Comparison of ENCODE assay signal across 8 mouse cellular contexts in the genomic region with DNA sequence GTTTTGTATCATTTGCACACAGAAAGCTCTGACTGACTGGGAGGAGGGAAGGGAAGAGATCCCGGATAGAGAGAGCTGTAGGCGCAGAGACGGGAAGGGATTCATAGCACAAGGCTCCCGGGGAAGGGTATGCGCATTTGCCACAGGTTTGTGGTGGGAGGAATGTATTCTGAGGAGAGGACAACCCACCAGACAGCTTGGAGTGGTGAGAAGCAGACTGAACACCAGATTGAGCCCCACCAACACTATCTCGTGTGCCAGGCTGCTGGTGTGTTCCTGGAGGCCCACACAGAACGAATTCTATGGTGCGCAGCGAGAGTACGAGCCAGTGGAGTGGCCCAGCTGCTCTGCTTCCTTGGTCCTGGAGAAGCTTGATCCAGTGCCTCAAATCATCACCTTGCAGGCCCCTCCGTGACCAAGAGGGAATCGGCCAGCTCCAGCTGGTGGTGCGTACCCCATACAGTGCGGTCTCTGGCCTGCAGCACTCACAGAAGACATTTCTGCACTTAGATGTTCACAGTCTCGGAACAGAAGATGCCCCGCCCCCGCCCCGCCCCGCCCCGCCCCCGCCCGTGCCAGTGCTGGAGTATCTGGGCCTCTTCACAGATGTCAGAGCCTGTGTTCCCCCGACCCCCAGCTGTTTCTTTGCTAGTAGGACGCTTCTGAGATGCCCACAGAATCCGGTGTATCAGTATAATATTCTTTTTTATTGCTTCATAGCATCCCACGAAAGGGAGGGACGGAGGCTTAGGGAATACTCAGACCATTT.
DNase-seq lines count a peak whose midpoint lies in the region; ATAC-seq and TF ChIP-seq lines count a peak whose summit lies in the region.

No protein-coding gene starts in this region.

- TF ChIP-seq POLR2A in limb, embryonic 14.5 days (IDR thresholded peaks at IDR 0.05; ENCODE audit: borderline replicate concordance, extremely low read depth, insufficient read depth, insufficient read length), result no peak

- H3K4me2 ChIP-seq in limb, embryonic 14.5 days (replicated peaks; ENCODE audit: low read depth, low read length, severe bottlenecking), result peak overlapping the region; percentile 26; the same call in 1 of the 2 replicates

- H3K4me3 ChIP-seq in heart, embryonic 10.5 days, result peak overlapping the region; percentile 41
- no peak overlapping the region; a peak in 1 of 4 replicates for H3K4me3 ChIP-seq in ES-E14 (ENCODE audit: insufficient read depth in 1 of 2, low read depth in 1 of 2, low read length in 2 of 2, poor library complexity in 1 of 2, severe bottlenecking in 1 of 2)
- no peak overlapping the region for H3K4me3 ChIP-seq in limb, embryonic 14.5 days (replicated peaks; ENCODE audit: low read length)

- no peaks in the 10 kb centered on the region for H3K9me3 ChIP-seq in heart, embryonic 10.5 days
- no peaks in the 10 kb centered on the region for H3K9me3 ChIP-seq in ES-E14 (ENCODE audit: control insufficient read depth, insufficient read depth, low read depth, low read length)
- H3K9me3 ChIP-seq in limb, embryonic 14.5 days (ENCODE audit: control insufficient read depth, low read length), result no peaks in the 10 kb centered on the region

- DNase-seq in heart, embryonic 10.5 days (ENCODE audit: low spot score), result no peak
- no peak for DNase-seq in heart, adult 11 months
- no peak for DNase-seq in ES-E14 (ENCODE audit: low read depth, low spot score)
- peak; percentile 49 to 65 for DNase-seq in frontal cortex, postnatal 25 days (ENCODE audit: low spot score in 2 of 2)
- no peak for DNase-seq in limb, embryonic 14.5 days (ENCODE audit: low spot score)
- DNase-seq in adrenal gland, postnatal 10 days, result no peak
- no peak for DNase-seq in cerebellum, adult 9-10 months
- no peak for DNase-seq in urinary bladder, adult 18-20 months (ENCODE audit: low spot score in 2 of 2)

- H3K9ac ChIP-seq in ES-E14 (ENCODE audit: insufficient read depth, low read depth, low read length, poor library complexity, severe bottlenecking), result peak overlapping the region; percentile 14; the same call in 1 of the 2 replicates
- no peak overlapping the region for H3K9ac ChIP-seq in limb, embryonic 14.5 days (ENCODE audit: low read depth, low read length, severe bottlenecking)

- no peaks in the 10 kb centered on the region for H3K27me3 ChIP-seq in heart, embryonic 10.5 days (ENCODE audit: insufficient read depth, poor library complexity, severe bottlenecking)
- no peaks in the 10 kb centered on the region for H3K27me3 ChIP-seq in limb, embryonic 14.5 days (ENCODE audit: control insufficient read depth, insufficient read depth, low read length)

- WGBS in heart, embryonic 10.5 days, result 32% methylated on average over 27 of the region's 27 CpGs
- 31% methylated on average over 25 of the region's 27 CpGs for WGBS in limb, embryonic 14.5 days

- peaks cover 49% of the 10 kb centered on the region for H3K4me1 ChIP-seq in heart, embryonic 10.5 days
- H3K4me1 ChIP-seq in ES-E14 (ENCODE audit: control insufficient read depth in 2 of 2, insufficient read depth in 2 of 2, low read length in 2 of 2, poor library complexity in 1 of 2), result peaks cover 4 to 16% of the 10 kb centered on the region in 2 experiments; a peak in 1 of 4 replicates
- peaks cover 38% of the 10 kb centered on the region for H3K4me1 ChIP-seq in limb, embryonic 14.5 days (ENCODE audit: control insufficient read depth, insufficient read depth, low read length)

- peak overlapping the region; percentile 63 for H3K27ac ChIP-seq in heart, embryonic 10.5 days
- H3K27ac ChIP-seq in ES-E14 (ENCODE audit: insufficient read depth, low read depth, low read length, poor library complexity, severe bottlenecking), result no peak overlapping the region
- H3K27ac ChIP-seq in limb, embryonic 14.5 days (replicated peaks; ENCODE audit: low read depth, low read length), result peak overlapping the region; percentile 21; the same call in 1 of the 2 replicates

- ATAC-seq in limb, embryonic 14.5 days (ENCODE audit: low FRiP score, low read depth), result no peak

- in situ Hi-C loops in ES-E14 (cut with MboI; ENCODE audit: low sequenced_read_pairs in 2 of 2, unreplicated experiment in 2 of 2), result no loop called here

- H3K36me3 ChIP-seq in heart, embryonic 10.5 days, result 0 out of 2 replicates have a peak, but pooled peaks cover 5% of the 10 kb centered on the region
- H3K36me3 ChIP-seq in ES-E14 (ENCODE audit: control insufficient read depth, insufficient read depth, low read length, poor library complexity, severe bottlenecking), result no peaks in the 10 kb centered on the region
- no peaks in the 10 kb centered on the region for H3K36me3 ChIP-seq in limb, embryonic 14.5 days (ENCODE audit: control insufficient read depth, insufficient read depth, low read length)

TF ChIP-seq in ES-E14, 5 proteins besides CTCF, POLR2A, EP300 and RAD21:
- TF ChIP-seq MAFK (IDR thresholded peaks at IDR 0.05; ENCODE audit: insufficient read depth, low read depth, low read length) (no peak), HCFC1 (IDR thresholded peaks at IDR 0.05; ENCODE audit: borderline replicate concordance, insufficient read depth, low read length) (no peak), CHD2 (IDR thresholded peaks at IDR 0.05; ENCODE audit: low read depth, low read length) (no peak)

Comparison
In these comparisons a context has a peak if more than half of its experiments do, and no peak if none do; other contexts are left out.
1. DNase-seq: peak in frontal cortex, postnatal 25 days (2 of 2); none in heart, embryonic 10.5 days (single experiment), heart, adult 11 months (single experiment), ES-E14 (single experiment), limb, embryonic 14.5 days (single experiment), adrenal gland, postnatal 10 days (single experiment), cerebellum, adult 9-10 months (single experiment) and urinary bladder, adult 18-20 months (0 of 2).